Mouse (Mus musculus) forebrain, postnatal 0 days (tissue): ENCODE data around the gene Itpr3. TPM values are rescaled to one million over a fixed set of nuclear protein-coding genes. Genes with fewer than 3 reads are reported as not detected.

Source experiments
- ATAC-seq: fragments of 200-750 bp; cut with Nextera tagmentation; 2 replicates; pipeline ENCODE4 v1.8.0; 2017; ENCODE audit warnings: mild to moderate bottlenecking, moderate library complexity
- DNase-seq: peaks from one replicate; pipeline ENCODE4 v3.0.0-alpha.2; 2015
- H3K27ac ChIP-seq: fragments of 300-500 bp; sonication (generic); 2 replicates; pipeline ENCODE4 v1.5.1; 2014; ENCODE audit warnings: low read depth, mild to moderate bottlenecking, antibody characterized with exemption, low read length, moderate library complexity, mixed read lengths
- H3K27me3 ChIP-seq: fragments of 300-500 bp; sonication (generic); 2 replicates; pipeline ENCODE4 v1.6.1; 2014; ENCODE audit warnings: mild to moderate bottlenecking, low read length, mixed read lengths; ENCODE audit not compliant: insufficient read depth
- H3K36me3 ChIP-seq: fragments of 300-500 bp; sonication (generic); 2 replicates; pipeline ENCODE4 v1.6.1; 2014; ENCODE audit warnings: mild to moderate bottlenecking, moderate library complexity; ENCODE audit not compliant: insufficient read depth
- H3K4me1 ChIP-seq: fragments of 300-500 bp; sonication (generic); 2 replicates; pipeline ENCODE4 v1.6.1; 2014; ENCODE audit warnings: antibody characterized with exemption; ENCODE audit not compliant: insufficient read depth
- H3K4me2 ChIP-seq: fragments of 300-500 bp; sonication (generic); 2 replicates; pipeline ENCODE4 v1.6.1; 2014; ENCODE audit warnings: low read depth, mild to moderate bottlenecking, moderate library complexity
- H3K4me3 ChIP-seq: fragments of 300-500 bp; sonication (generic); 2 replicates; pipeline ENCODE4 v1.5.1; 2014; ENCODE audit warnings: low read depth, low read length, mixed read lengths
- H3K9ac ChIP-seq: fragments of 300-500 bp; sonication (generic); 2 replicates; pipeline ENCODE4 v1.6.1; 2014; ENCODE audit warnings: mild to moderate bottlenecking
- H3K9me3 ChIP-seq: fragments of 300-500 bp; sonication (generic); 2 replicates; pipeline ENCODE4 v1.6.1; 2016; ENCODE audit warnings: low read length
- CTCF ChIP-seq: sonication (generic); IDR thresholded peaks from 2 replicates; pipeline ENCODE4 v1.5.1; 2016; ENCODE audit warnings: antibody characterized with exemption, control low read depth, low read depth
- WGBS: fragments of 180-500 bp; shearing (Covaris S2); extraction: QIAGEN DNeasy Blood & Tissue Kit; methylation state at CpG from one replicate; pipeline ENCODE4 v1.1.7; 2014; 5-methylcytosine and 5-hydroxymethylcytosine counted together
- polyA plus RNA-seq: library from polyadenylated mRNA; unstranded; fragments of >200 nt; fragmentation: Nextera tagmentation; extraction: Ambion mirVana; gene quantifications from 2 replicates; pipeline ENCODE4 v1.2.1, GENCODE M21; 2015
- total RNA-seq: library from RNA; depleted of rRNA; stranded (reverse); fragments of >200 nt; gene quantifications from 2 replicates; pipeline ENCODE4 v1.2.3, GENCODE M21; 2014

Itpr3 gene
- total and polyA plus RNA-seq, 2 experiments from 2014 or later: 0.30 to 2.9 TPM

DNA sequence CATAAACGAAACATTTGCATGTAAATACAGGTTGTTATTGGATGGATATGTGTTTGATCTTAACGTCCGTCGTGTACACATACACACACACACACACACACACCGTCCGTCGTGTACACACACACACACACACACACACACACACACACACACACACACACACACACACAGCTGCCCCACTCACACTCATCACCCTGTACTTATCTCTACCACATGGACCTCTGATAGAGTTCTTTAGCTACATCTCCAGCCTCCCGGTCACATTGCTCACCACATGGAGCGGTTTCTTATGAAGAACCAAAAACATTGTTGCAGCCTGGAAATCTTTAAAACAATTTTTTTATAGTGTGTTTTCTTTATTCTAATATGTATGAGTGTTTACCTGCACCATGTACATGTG is 77.1 kb downstream of the Itpr3 start:
- peak overlapping the region; percentile 86 for H3K27ac ChIP-seq
- H3K4me2 ChIP-seq: peak overlapping the region; percentile 58
- no peak for ATAC-seq
- H3K36me3 ChIP-seq: no peaks in the 10 kb centered on the region
- 19% methylated on average over 9 of the region's 9 CpGs for WGBS
- H3K27me3 ChIP-seq: no peaks in the 10 kb centered on the region
- peak overlapping the region; percentile 82 for H3K9ac ChIP-seq
- no peaks in the 10 kb centered on the region for H3K9me3 ChIP-seq
- TF ChIP-seq CTCF: no peak
- DNase-seq: no peak
- peak overlapping the region; percentile 65 for H3K4me3 ChIP-seq
- H3K4me1 ChIP-seq: peaks cover 11% of the 10 kb centered on the region; the same call in 1 of the 2 replicates

DNA sequence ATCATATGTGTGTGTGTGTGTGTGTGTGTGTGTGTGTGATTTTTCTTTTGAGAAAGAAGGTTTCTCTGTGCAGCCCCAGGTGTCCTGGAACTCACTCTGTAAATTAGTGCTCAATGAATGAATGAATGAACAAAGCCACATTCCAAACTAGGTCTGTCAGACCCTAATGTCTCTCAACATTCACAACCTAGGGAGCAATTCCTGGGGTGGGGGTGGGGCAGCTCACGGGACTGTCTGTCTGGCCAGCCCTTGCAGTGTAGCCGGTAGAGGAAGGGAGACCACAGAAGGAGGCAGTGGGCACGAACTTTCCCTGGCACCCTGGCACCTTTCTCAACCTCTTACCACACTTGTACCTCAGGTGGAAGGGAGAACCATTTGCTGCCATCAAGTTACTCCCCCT is 77.6 kb downstream of the Itpr3 start:
- no peak for ATAC-seq

GRCm38 (mm10) chr17:27138396-27138795 is 81.3 kb downstream of the Itpr3 start:
- ATAC-seq: no peak
- no peak for TF ChIP-seq CTCF
- Histone ChIP-seq H3K4me3 (no peak overlapping the region), H3K27me3 (no peaks in the 10 kb centered on the region), H3K36me3 (no peaks in the 10 kb centered on the region), H3K9ac (no peak overlapping the region), H3K27ac (no peak overlapping the region), H3K4me2 (no peak overlapping the region), H3K4me1 (peaks cover under 1% of the 10 kb centered on the region), H3K9me3 (no peaks in the 10 kb centered on the region)
- 18% methylated on average over 9 of the region's 9 CpGs for WGBS
- no peak for DNase-seq

More for the DNA sequence above, 77.6 kb downstream of the Itpr3 start:
- Histone ChIP-seq H3K9me3 (no peaks in the 10 kb centered on the region), H3K4me1 (peaks cover 11% of the 10 kb centered on the region), H3K4me3 (no peak overlapping the region), H3K36me3 (no peaks in the 10 kb centered on the region), H3K27me3 (no peaks in the 10 kb centered on the region), H3K9ac (no peak overlapping the region), H3K27ac (no peak overlapping the region), H3K4me2 (no peak overlapping the region)
- no peak for DNase-seq
- no peak for TF ChIP-seq CTCF
- WGBS: 21% methylated on average over 3 of the region's 3 CpGs

DNA sequence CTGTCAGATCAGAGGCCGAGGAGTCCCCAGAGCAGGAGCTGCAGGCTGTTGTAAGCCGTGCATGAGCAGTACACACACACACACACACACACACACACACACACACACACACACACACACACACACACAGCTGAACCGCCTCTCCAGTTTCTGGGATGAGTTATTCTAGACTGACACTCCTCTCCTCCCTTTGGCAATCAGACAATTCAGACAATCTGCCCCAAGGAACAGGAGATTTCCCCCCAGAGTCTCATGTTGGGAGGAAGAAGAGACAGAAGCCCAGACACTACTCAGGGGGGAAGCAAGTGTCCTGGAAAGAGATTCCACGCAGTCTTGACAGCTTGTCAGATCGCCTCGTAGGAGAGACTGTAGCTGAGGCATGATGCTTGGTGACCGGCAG is 82.2 kb downstream of the Itpr3 start:
- Histone ChIP-seq H3K9ac (no peak overlapping the region), H3K36me3 (no peaks in the 10 kb centered on the region), H3K4me3 (no peak overlapping the region), H3K4me1 (no peaks in the 10 kb centered on the region; the same call in 1 of the 2 replicates), H3K4me2 (no peak overlapping the region), H3K9me3 (no peaks in the 10 kb centered on the region), H3K27me3 (no peaks in the 10 kb centered on the region), H3K27ac (no peak overlapping the region)
- 31% methylated on average over 7 of the region's 7 CpGs for WGBS
- no peak for TF ChIP-seq CTCF
- ATAC-seq (no peak), DNase-seq (peak; percentile 43)

GRCm38 (mm10) chr17:27140262-27140661 is 83.2 kb downstream of the Itpr3 start:
- H3K4me1 ChIP-seq: no peaks in the 10 kb centered on the region; the same call in 1 of the 2 replicates
- DNase-seq (no peak), ATAC-seq (no peak)
- no peak overlapping the region for H3K4me2 ChIP-seq
- H3K4me3 ChIP-seq: no peak overlapping the region
- H3K27me3 ChIP-seq: no peaks in the 10 kb centered on the region
- no peak overlapping the region for H3K9ac ChIP-seq
- 47% methylated on average over 9 of the region's 9 CpGs for WGBS
- TF ChIP-seq CTCF: no peak
- no peaks in the 10 kb centered on the region for H3K36me3 ChIP-seq
- no peak overlapping the region for H3K27ac ChIP-seq
- no peaks in the 10 kb centered on the region for H3K9me3 ChIP-seq

- TF ChIP-seq CTCF: no peak
- Histone ChIP-seq H3K27ac (no peak overlapping the region), H3K9me3 (no peaks in the 10 kb centered on the region), H3K4me2 (no peak overlapping the region), H3K36me3 (no peaks in the 10 kb centered on the region), H3K4me3 (no peak overlapping the region), H3K4me1 (no peaks in the 10 kb centered on the region; the same call in 1 of the 2 replicates), H3K9ac (no peak overlapping the region), H3K27me3 (no peaks in the 10 kb centered on the region)
- WGBS: 42% methylated on average over 10 of the region's 10 CpGs
- ATAC-seq (no peak), DNase-seq (no peak)
Observed at GRCm38 (mm10) chr17:27141971-27142450, 84.9 kb downstream of the Itpr3 start.

GRCm38 (mm10) chr17:27144152-27144551 is 87.0 kb downstream of the Itpr3 start:
- Histone ChIP-seq H3K4me2 (no peak overlapping the region), H3K9me3 (no peaks in the 10 kb centered on the region), H3K27ac (no peak overlapping the region), H3K4me1 (no peaks in the 10 kb centered on the region; the same call in 1 of the 2 replicates), H3K9ac (no peak overlapping the region), H3K27me3 (no peaks in the 10 kb centered on the region), H3K4me3 (no peak overlapping the region), H3K36me3 (no peaks in the 10 kb centered on the region)
- ATAC-seq: no peak
- no peak for TF ChIP-seq CTCF
- no peak for DNase-seq
- WGBS: 66% methylated on average over 4 of the region's 4 CpGs
